Mouse (Mus musculus) ES-Bruce4 (cell line): ENCODE results near the gene Fbxl18.

Experiments
- CTCF ChIP-seq: IDR thresholded peaks from one replicate; pipeline ENCODE4 v1.8.1; 2011; ENCODE audit warnings: low read depth, low read length
- POLR2A ChIP-seq: IDR thresholded peaks from one replicate; pipeline ENCODE4 v1.8.1; 2011; ENCODE audit warnings: low read length; ENCODE audit not compliant: insufficient read depth

DNA sequence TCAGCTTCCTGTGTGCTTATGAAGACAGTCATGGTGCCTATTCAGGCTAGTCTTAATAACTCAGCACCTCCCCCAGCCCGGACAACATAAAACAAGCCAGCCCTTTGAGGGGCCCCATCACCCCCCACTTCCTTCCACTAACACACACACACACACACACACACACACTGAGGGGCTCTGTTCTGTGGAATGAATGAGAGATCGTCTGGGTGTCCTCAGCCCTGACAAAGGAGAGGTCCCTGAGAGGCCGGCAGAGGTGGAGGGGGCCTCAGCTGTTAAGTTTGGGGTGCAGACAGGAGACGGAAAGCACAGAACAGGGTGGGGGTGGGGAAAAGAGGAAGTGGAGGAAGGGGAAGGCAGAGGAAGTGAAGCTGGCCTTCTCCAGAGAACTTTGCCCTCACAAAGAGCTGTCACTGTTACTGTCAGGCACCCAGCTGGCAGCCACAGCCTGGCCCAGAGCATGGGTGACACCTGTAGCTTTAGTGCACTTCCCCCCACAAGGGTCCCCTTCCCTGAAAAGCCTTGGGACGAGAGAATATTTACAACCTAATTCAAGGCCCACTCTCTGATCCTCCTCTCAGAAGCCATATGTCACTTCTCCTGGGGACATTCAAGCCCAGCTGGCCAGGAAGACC, 13.8 kb upstream of the Fbxl18 start:
- no peak for TF ChIP-seq POLR2A
- no peak for TF ChIP-seq CTCF
